Mouse (Mus musculus) cortical plate, adult 2 months (tissue): ENCODE results near the gene Traf2.
"Not testable (repeated sequence)": the region's sequence is repeated elsewhere in the genome, so short reads cannot be mapped to it uniquely, and the experiment has no call there.

Experiments
- CTCF ChIP-seq: fragments of 200-500 bp; IDR thresholded peaks from 2 replicates; pipeline ENCODE4 v1.5.1; 2011; ENCODE audit warnings: mild to moderate bottlenecking, control low read depth, low read length; ENCODE audit not compliant: insufficient read depth; ENCODE audit errors: extremely low read depth
- POLR2A ChIP-seq: fragments of 200-500 bp; IDR thresholded peaks from 2 replicates; pipeline ENCODE4 v1.6.1; 2011; ENCODE audit warnings: mild to moderate bottlenecking, low read length, control low read depth; ENCODE audit not compliant: insufficient read depth; ENCODE audit errors: extremely low read depth

- not testable (repeated sequence) for TF ChIP-seq CTCF, POLR2A
Measured at GRCm38 (mm10) chr2:25555479-25555878, 8.7 kb upstream of the Traf2 start.
